In genomic region chr7:42107061-42107460, GRCm38 (mm10) we compare ENCODE assay signal across 29 mouse cellular contexts. TPM values are rescaled to one million over a fixed set of nuclear protein-coding genes. Genes with fewer than 3 reads are reported as not detected.
"Had no signal": no experiment of that assay in that cellular context is flagged by ENCODE, and none has a peak within 500 bp of the region (broad histone marks: within the 10 kb centered on the region; RNA-seq: fewer than 3 reads in every experiment).

No protein-coding gene starts in this region.

RNA-seq across cellular contexts. Expression of gene Vmn2r60, which starts 0.5 kb away (rescaled TPM):
- total RNA-seq: forebrain, postnatal 0 days; gastrocnemius, adult 18-20 months; gastrocnemius, adult 2 months; gastrocnemius, adult 8-10 months; gastrocnemius, postnatal 25 days; gastrocnemius, postnatal 36 days; gastrocnemius, postnatal 4 days; heart, adult 18-20 months; heart, adult 2 months; heart, adult 8-10 months had no signal
- polyA plus RNA-seq: cerebellum, adult 2 months; cortical plate, adult 2 months; embryonic facial prominence, embryonic 10.5 days; embryonic facial prominence, embryonic 11.5 days; embryonic facial prominence, embryonic 12.5 days; embryonic facial prominence, embryonic 13.5 days; embryonic facial prominence, embryonic 14.5 days; embryonic facial prominence, embryonic 15.5 days; erythroblast, embryonic 14.5 days; forebrain, embryonic 10.5 days; forebrain, embryonic 11.5 days; forebrain, embryonic 12.5 days; forebrain, embryonic 13.5 days; forebrain, embryonic 14.5 days; forebrain, embryonic 15.5 days; forebrain, embryonic 16.5 days; forebrain, postnatal 0 days; frontal cortex, adult 2 months; gonadal fat pad, adult 2 months; heart, adult 2 months had no signal

RNA-seq across cellular contexts. Expression of gene Vmn2r59, which starts 48.2 kb away (rescaled TPM):
- total RNA-seq: forebrain, postnatal 0 days; gastrocnemius, adult 18-20 months; gastrocnemius, adult 2 months; gastrocnemius, adult 8-10 months; gastrocnemius, postnatal 14 days; gastrocnemius, postnatal 25 days; gastrocnemius, postnatal 36 days; gastrocnemius, postnatal 4 days; heart, adult 18-20 months; heart, adult 2 months; heart, adult 8-10 months had no signal
- polyA plus RNA-seq: cerebellum, adult 2 months; cortical plate, adult 2 months; embryonic facial prominence, embryonic 10.5 days; embryonic facial prominence, embryonic 11.5 days; embryonic facial prominence, embryonic 12.5 days; embryonic facial prominence, embryonic 13.5 days; embryonic facial prominence, embryonic 14.5 days; embryonic facial prominence, embryonic 15.5 days; forebrain, embryonic 10.5 days; forebrain, embryonic 11.5 days; forebrain, embryonic 12.5 days; forebrain, embryonic 13.5 days; forebrain, embryonic 14.5 days; forebrain, embryonic 15.5 days; forebrain, embryonic 16.5 days; forebrain, postnatal 0 days; frontal cortex, adult 2 months; gonadal fat pad, adult 2 months; heart, adult 2 months had no signal
